In the genomic region with DNA sequence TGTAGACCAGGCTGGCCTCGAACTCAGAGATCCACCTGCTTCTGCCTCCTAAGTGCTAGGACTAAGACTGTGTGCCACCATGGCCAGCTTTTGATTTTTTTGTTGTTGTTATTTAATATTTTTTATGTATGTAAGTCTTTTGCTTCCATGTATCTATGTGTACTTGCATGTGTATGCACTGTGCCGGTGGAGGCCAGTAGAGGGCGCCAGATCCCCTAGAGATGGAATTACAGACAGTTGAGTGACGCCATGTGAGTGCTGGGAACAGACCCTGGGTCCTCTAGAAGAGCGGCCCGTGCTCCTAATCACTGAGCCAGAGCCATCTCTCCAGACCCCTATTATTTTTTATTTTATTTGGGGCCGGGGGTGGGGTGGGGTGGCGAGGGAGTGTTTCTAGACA, we compare ENCODE assay signal across 13 mouse cellular contexts. TPM values are rescaled to one million over a fixed set of nuclear protein-coding genes. Genes with fewer than 3 reads are reported as not detected.
DNase-seq lines count a peak whose midpoint lies in the region; ATAC-seq and TF ChIP-seq lines count a peak whose summit lies in the region.
"Had no signal": no experiment of that assay in that cellular context is flagged by ENCODE, and none has a peak within 500 bp of the region (broad histone marks: within the 10 kb centered on the region; RNA-seq: fewer than 3 reads in every experiment).

No protein-coding gene starts in this region.

- ATAC-seq in lung, postnatal 0 days: no peak
- ATAC-seq in hindbrain, embryonic 11.5 days (ENCODE audit: low FRiP score): no peak

- peaks cover 6% of the 10 kb centered on the region; the same call in 1 of the 2 replicates for H3K27me3 ChIP-seq in cerebellum, adult 2 months (ENCODE audit: control insufficient read depth, insufficient read depth, low read length)
- H3K27me3 ChIP-seq in lung, postnatal 0 days (replicated peaks; ENCODE audit: insufficient read depth, low read length): no peaks in the 10 kb centered on the region
- H3K27me3 ChIP-seq in hindbrain, embryonic 11.5 days (ENCODE audit: control insufficient read depth, insufficient read depth, low read length): no peaks in the 10 kb centered on the region
- H3K27me3 ChIP-seq: heart, embryonic 12.5 days; limb, embryonic 12.5 days; stomach, embryonic 15.5 days had no signal

- no peak for TF ChIP-seq POLR2A in cerebellum, adult 2 months (IDR thresholded peaks at IDR 0.05; ENCODE audit: borderline replicate concordance, insufficient read depth, low read length)
- TF ChIP-seq POLR2A in brain, embryonic 14.5 days (IDR thresholded peaks at IDR 0.05; ENCODE audit: borderline replicate concordance, extremely low read depth, insufficient read depth, insufficient read length, poor library complexity, severe bottlenecking): no peak

- H3K36me3 ChIP-seq in lung, postnatal 0 days (ENCODE audit: insufficient read depth, low read length): peaks cover 16% of the 10 kb centered on the region; the same call in 1 of the 2 replicates
- peaks cover 15% of the 10 kb centered on the region for H3K36me3 ChIP-seq in hindbrain, embryonic 11.5 days (ENCODE audit: control insufficient read depth, insufficient read depth, low read length)

- DNase-seq in cerebellum, adult 2 months: no peak
- no peak for DNase-seq in cerebellum, adult 8-10 months
- no peak for DNase-seq in lung, postnatal 0 days (ENCODE audit: low spot score)
- DNase-seq in lung, postnatal 10 days: no peak
- no peak for DNase-seq in brain, embryonic 14.5 days (ENCODE audit: low read depth)
- DNase-seq in thymus, postnatal 25 days: peak; percentile 27
- no peak for DNase-seq in hindbrain, embryonic 11.5 days (ENCODE audit: low spot score)
- no peak for DNase-seq in Muller cell, postnatal 12 days (ENCODE audit: inconsistent ontology term)
- DNase-seq: adrenal gland, adult 8-10 months had no signal

- H3K9me3 ChIP-seq in lung, postnatal 0 days (ENCODE audit: low read length): no peaks in the 10 kb centered on the region
- H3K9me3 ChIP-seq in hindbrain, embryonic 11.5 days (ENCODE audit: control insufficient read depth, low read length): no peaks in the 10 kb centered on the region
- H3K9me3 ChIP-seq: heart, embryonic 12.5 days; stomach, embryonic 15.5 days had no signal

- no peaks in the 10 kb centered on the region; the same call in 1 of the 2 replicates for H3K4me1 ChIP-seq in cerebellum, adult 2 months (ENCODE audit: control insufficient read depth, insufficient read depth, low read length)
- no peaks in the 10 kb centered on the region; the same call in 1 of the 2 replicates for H3K4me1 ChIP-seq in lung, postnatal 0 days (ENCODE audit: insufficient read depth, low read depth, low read length)
- peaks cover 5% of the 10 kb centered on the region; the same call in 1 of the 2 replicates for H3K4me1 ChIP-seq in hindbrain, embryonic 11.5 days (replicated peaks; ENCODE audit: control insufficient read depth, insufficient read depth, low read length)

- 88% methylated on average over 8 of the region's 8 CpGs for WGBS in cerebellum, adult 2 months
- WGBS in lung, postnatal 0 days: 88% methylated on average over 8 of the region's 8 CpGs
- 87% methylated on average over 8 of the region's 8 CpGs for WGBS in hindbrain, embryonic 11.5 days

- no peak overlapping the region for H3K9ac ChIP-seq in lung, postnatal 0 days (replicated peaks; ENCODE audit: low read depth)
- no peak overlapping the region for H3K9ac ChIP-seq in hindbrain, embryonic 11.5 days (ENCODE audit: low read depth, low read length)
- H3K9ac ChIP-seq: heart, embryonic 12.5 days; limb, embryonic 12.5 days; stomach, embryonic 15.5 days had no signal

- peak; percentile 14; the same call in 1 of the 2 replicates for TF ChIP-seq CTCF in cerebellum, adult 2 months (IDR thresholded peaks at IDR 0.05; ENCODE audit: borderline replicate concordance, insufficient read depth, low read depth, low read length)
- TF ChIP-seq CTCF in lung, postnatal 0 days (IDR thresholded peaks at IDR 0.05): peak; percentile 47
- TF ChIP-seq CTCF in brain, embryonic 14.5 days (IDR thresholded peaks at IDR 0.05; ENCODE audit: borderline replicate concordance, extremely low read depth, insufficient read depth, insufficient read length): peak; percentile 40; the same call in 1 of the 2 replicates

- TF ChIP-seq EP300 in lung, postnatal 0 days (IDR thresholded peaks at IDR 0.05): no peak

- no peak overlapping the region for H3K4me3 ChIP-seq in cerebellum, adult 2 months (replicated peaks; ENCODE audit: insufficient read depth, low read depth, low read length)
- H3K4me3 ChIP-seq in lung, postnatal 0 days (ENCODE audit: low read depth, low read length): no peak overlapping the region
- no peak overlapping the region for H3K4me3 ChIP-seq in hindbrain, embryonic 11.5 days (ENCODE audit: low read depth, low read length)
- H3K4me3 ChIP-seq: heart, embryonic 12.5 days; limb, embryonic 12.5 days; myocyte; stomach, embryonic 15.5 days had no signal

- no peak overlapping the region for H3K4me2 ChIP-seq in lung, postnatal 0 days (replicated peaks; ENCODE audit: low read depth, low read length)
- no peak overlapping the region for H3K4me2 ChIP-seq in hindbrain, embryonic 11.5 days (replicated peaks; ENCODE audit: low read depth, low read length)
- H3K4me2 ChIP-seq: heart, embryonic 12.5 days; limb, embryonic 12.5 days; stomach, embryonic 15.5 days had no signal

- no peak overlapping the region for H3K27ac ChIP-seq in cerebellum, adult 2 months (ENCODE audit: insufficient read depth, low read length)
- H3K27ac ChIP-seq in lung, postnatal 0 days (ENCODE audit: low read length): no peak overlapping the region
- no peak overlapping the region for H3K27ac ChIP-seq in hindbrain, embryonic 11.5 days (ENCODE audit: low read depth, low read length)
- H3K27ac ChIP-seq: limb, embryonic 12.5 days; stomach, embryonic 15.5 days had no signal

RNA-seq across cellular contexts. Expression of gene Homer3, which starts 4.1 kb away (rescaled TPM):
- polyA plus RNA-seq in cerebellum, adult 2 months (2012; rRNA removed): 262 and 322 TPM in 2 replicates
- 54.1 and 61.1 TPM in 2 replicates for polyA plus RNA-seq in lung, postnatal 0 days (2015; fragmentation: Nextera tagmentation; extraction: Ambion mirVana)
- 68.5 and 80.2 TPM in 2 replicates for polyA plus RNA-seq in brain, embryonic 14.5 days (2012; rRNA removed)
- 50.4 and 51.6 TPM in 2 replicates for polyA plus RNA-seq in hindbrain, embryonic 11.5 days (2014; fragmentation: Nextera tagmentation; extraction: Ambion mirVana)

RNA-seq across cellular contexts. Expression of gene Ddx49, which starts 15.6 kb away (rescaled TPM):
- 42.9 and 45.0 TPM in 2 replicates for polyA plus RNA-seq in cerebellum, adult 2 months (2012; rRNA removed)
- polyA plus RNA-seq in lung, postnatal 0 days (2015; fragmentation: Nextera tagmentation; extraction: Ambion mirVana): 29.9 and 32.5 TPM in 2 replicates
- polyA plus RNA-seq in brain, embryonic 14.5 days (2012; rRNA removed): 61.3 and 66.2 TPM in 2 replicates
- polyA plus RNA-seq in hindbrain, embryonic 11.5 days (2014; fragmentation: Nextera tagmentation; extraction: Ambion mirVana): 43.3 and 50.1 TPM in 2 replicates

RNA-seq across cellular contexts. Expression of gene Cope, which starts 15.6 kb away (rescaled TPM):
- 286 and 287 TPM in 2 replicates for polyA plus RNA-seq in cerebellum, adult 2 months (2012; rRNA removed)
- polyA plus RNA-seq in lung, postnatal 0 days (2015; fragmentation: Nextera tagmentation; extraction: Ambion mirVana): 266 and 297 TPM in 2 replicates
- polyA plus RNA-seq in brain, embryonic 14.5 days (2012; rRNA removed): 263 and 350 TPM in 2 replicates
- polyA plus RNA-seq in hindbrain, embryonic 11.5 days (2014; fragmentation: Nextera tagmentation; extraction: Ambion mirVana): 268 and 278 TPM in 2 replicates

RNA-seq across cellular contexts. Expression of gene Cers1, which starts 28.8 kb away (rescaled TPM):
- polyA plus RNA-seq in cerebellum, adult 2 months (2012; rRNA removed): 55.5 and 56.8 TPM in 2 replicates
- 0.63 and 1.6 TPM in 2 replicates for polyA plus RNA-seq in lung, postnatal 0 days (2015; fragmentation: Nextera tagmentation; extraction: Ambion mirVana)
- polyA plus RNA-seq in brain, embryonic 14.5 days (2012; rRNA removed): 34.1 and 45.1 TPM in 2 replicates
- 5.7 and 6.2 TPM in 2 replicates for polyA plus RNA-seq in hindbrain, embryonic 11.5 days (2014; fragmentation: Nextera tagmentation; extraction: Ambion mirVana)

RNA-seq across cellular contexts. Expression of gene Gdf1, which starts 42.9 kb away (rescaled TPM):
- polyA plus RNA-seq in cerebellum, adult 2 months (2012; rRNA removed): 19.1 and 21.0 TPM in 2 replicates
- polyA plus RNA-seq in lung, postnatal 0 days (2015; fragmentation: Nextera tagmentation; extraction: Ambion mirVana): 0.33 and 0.81 TPM in 2 replicates
- 10.2 and 12.5 TPM in 2 replicates for polyA plus RNA-seq in brain, embryonic 14.5 days (2012; rRNA removed)
- polyA plus RNA-seq in hindbrain, embryonic 11.5 days (2014; fragmentation: Nextera tagmentation; extraction: Ambion mirVana): 1.3 TPM in 2 replicates
